Mouse (Mus musculus) MEL (cell line): ENCODE data around the gene Abcc6. TPM values are rescaled to one million over a fixed set of nuclear protein-coding genes. Genes with fewer than 3 reads are reported as not detected.

Source experiments
- DNase-seq: peaks from one replicate; pipeline ENCODE4 v3.0.0; 2011; ENCODE audit warnings: low read depth, low spot score
- H3K27ac ChIP-seq: 2 replicates; pipeline ENCODE4 v1.5.1; 2012; ENCODE audit warnings: low read depth, mild to moderate bottlenecking, control low read depth, low read length, moderate library complexity; ENCODE audit not compliant: control insufficient read depth
- H3K27me3 ChIP-seq, 2 experiments: fragments of 150-350 bp in 1 of 2; sonication (generic) in 1 of 2; 2 replicates each; pipeline ENCODE4 v1.6.1; 2012; ENCODE audit warnings: low read length in 2 of 2, mild to moderate bottlenecking in 2 of 2, improper control_type of control experiment in 1 of 2, moderate library complexity in 1 of 2; ENCODE audit not compliant: insufficient read depth in 2 of 2, control insufficient read depth in 1 of 2
- H3K36me3 ChIP-seq, 2 experiments: 2 replicates each; pipeline ENCODE4 v1.6.1; 2012 to 2014; ENCODE audit warnings: low read length in 2 of 2, improper control_type of control experiment in 1 of 2, inconsistent platforms in 1 of 2, mild to moderate bottlenecking in 1 of 2; ENCODE audit not compliant: insufficient read depth in 2 of 2, control insufficient read depth in 1 of 2
- H3K4me1 ChIP-seq, 2 experiments: fragments of 150-350 bp in 1 of 2; sonication (generic) in 1 of 2; 2 replicates each; pipeline ENCODE4 v1.6.1; 2012; ENCODE audit warnings: low read length in 2 of 2, improper control_type of control experiment in 1 of 2, mild to moderate bottlenecking in 1 of 2; ENCODE audit not compliant: insufficient read depth in 2 of 2, control insufficient read depth in 1 of 2
- H3K4me3 ChIP-seq, 2 experiments: fragments of 150-350 bp in 1 of 2; sonication (generic) in 1 of 2; 2 replicates each; pipeline ENCODE4 v1.5.1; 2012; ENCODE audit warnings: low read depth in 2 of 2, low read length in 2 of 2, mild to moderate bottlenecking in 2 of 2, moderate library complexity in 2 of 2, control low read depth in 1 of 2, improper control_type of control experiment in 1 of 2; ENCODE audit not compliant: control insufficient read depth in 1 of 2, insufficient read depth in 1 of 2
- H3K79me2 ChIP-seq: 2 replicates; pipeline ENCODE4 v1.6.1; 2012; ENCODE audit warnings: mild to moderate bottlenecking, low read length, moderate library complexity; ENCODE audit not compliant: control insufficient read depth, poor library complexity, insufficient read depth
- H3K9ac ChIP-seq: 2 replicates; pipeline ENCODE4 v1.6.1; 2012; ENCODE audit warnings: low read depth, mild to moderate bottlenecking, control low read depth, low read length, moderate library complexity; ENCODE audit not compliant: control insufficient read depth, poor library complexity, severe bottlenecking
- H3K9me3 ChIP-seq: fragments of 150-350 bp; sonication (generic); replicated peaks from 2 replicates; pipeline ENCODE4 v1.6.1; 2012; ENCODE audit warnings: mild to moderate bottlenecking, low read length, improper control_type of control experiment, moderate library complexity; ENCODE audit not compliant: insufficient read depth
- CHD1 ChIP-seq: IDR thresholded peaks from 2 replicates; pipeline ENCODE4 v1.6.1; 2012; ENCODE audit warnings: low read depth, mild to moderate bottlenecking, inconsistent platforms, low read length, improper control_type of control experiment
- CHD2 ChIP-seq: IDR thresholded peaks from 2 replicates; pipeline ENCODE4 v1.6.1; 2011; ENCODE audit warnings: low read length, improper control_type of control experiment
- CTCF ChIP-seq, 3 experiments: IDR thresholded peaks in 2 of 3; conservative IDR thresholded peaks in 1 of 3; 2 replicates each; pipeline ENCODE4 v1.5.1; 2011 to 2012; ENCODE audit warnings: low read length in 3 of 3, low read depth in 2 of 3, mild to moderate bottlenecking in 2 of 3, improper control_type of control experiment in 1 of 3, inconsistent platforms in 1 of 3, mixed read lengths in 1 of 3, moderate library complexity in 1 of 3; ENCODE audit not compliant: control insufficient read depth in 1 of 3, insufficient read depth in 1 of 3, poor library complexity in 1 of 3, severe bottlenecking in 1 of 3
- E2F4 ChIP-seq: IDR thresholded peaks from 2 replicates; pipeline ENCODE4 v1.6.1; 2011; ENCODE audit warnings: low read depth, low read length, improper control_type of control experiment, borderline replicate concordance
- ELF1 ChIP-seq: IDR thresholded peaks from 2 replicates; pipeline ENCODE4 v1.6.1; 2014; ENCODE audit warnings: low read depth, mild to moderate bottlenecking, inconsistent platforms, low read length, improper control_type of control experiment, moderate library complexity
- EP300 ChIP-seq, 2 experiments: IDR thresholded peaks; 2 replicates each; pipeline ENCODE4 v1.6.1; 2011; ENCODE audit warnings: improper control_type of control experiment in 2 of 2, low read length in 2 of 2, low read depth in 1 of 2, mild to moderate bottlenecking in 1 of 2
- ETS1 ChIP-seq: IDR thresholded peaks from 2 replicates; pipeline ENCODE4 v1.6.1; 2012; ENCODE audit warnings: low read depth, mild to moderate bottlenecking, inconsistent platforms, low read length, improper control_type of control experiment, moderate library complexity
- GABPA ChIP-seq: IDR thresholded peaks from 2 replicates; pipeline ENCODE4 v1.6.1; 2012; ENCODE audit warnings: low read depth, mild to moderate bottlenecking, inconsistent platforms, low read length, improper control_type of control experiment, moderate library complexity
- HCFC1 ChIP-seq: IDR thresholded peaks from 2 replicates; pipeline ENCODE4 v1.6.1; 2012; ENCODE audit warnings: low read depth, mild to moderate bottlenecking, inconsistent platforms, low read length, improper control_type of control experiment, moderate library complexity
- JUND ChIP-seq: IDR thresholded peaks from 2 replicates; pipeline ENCODE4 v1.6.1; 2011; ENCODE audit warnings: low read depth, mild to moderate bottlenecking, improper control_type of control experiment, low read length
- KAT2A ChIP-seq: conservative IDR thresholded peaks from 2 replicates; pipeline ENCODE4 v1.6.1; 2012; ENCODE audit warnings: low read depth, low read length, improper control_type of control experiment, inconsistent platforms
- MAFK ChIP-seq: IDR thresholded peaks from 2 replicates; pipeline ENCODE4 v1.6.1; 2011; ENCODE audit warnings: low read depth, mild to moderate bottlenecking, low read length, improper control_type of control experiment, borderline replicate concordance
- MAZ ChIP-seq: IDR thresholded peaks from 2 replicates; pipeline ENCODE4 v1.6.1; 2012; ENCODE audit warnings: low read depth, mild to moderate bottlenecking, inconsistent platforms, low read length, improper control_type of control experiment
- MEF2A ChIP-seq: IDR thresholded peaks from 2 replicates; pipeline ENCODE4 v1.6.1; 2014; ENCODE audit warnings: low read depth, mild to moderate bottlenecking, inconsistent platforms, low read length, improper control_type of control experiment; ENCODE audit not compliant: poor library complexity, insufficient replicate concordance, severe bottlenecking; ENCODE audit errors: extremely low read depth
- MYB ChIP-seq: IDR thresholded peaks from 2 replicates; pipeline ENCODE4 v1.6.1; 2011; ENCODE audit warnings: mild to moderate bottlenecking, low read depth, low read length, improper control_type of control experiment
- POLR2AphosphoS2 ChIP-seq: IDR thresholded peaks from 2 replicates; pipeline ENCODE4 v1.6.1; 2011; ENCODE audit warnings: low read length, improper control_type of control experiment
- POLR2AphosphoS5 ChIP-seq: IDR thresholded peaks from 2 replicates; pipeline ENCODE4 v1.6.1; 2012; ENCODE audit warnings: low read depth, borderline replicate concordance, mild to moderate bottlenecking, inconsistent platforms, low read length, moderate library complexity, mixed read lengths
- SIN3A ChIP-seq: IDR thresholded peaks from 2 replicates; pipeline ENCODE4 v1.6.1; 2012; ENCODE audit warnings: low read length, improper control_type of control experiment, inconsistent platforms
- SMC3 ChIP-seq: IDR thresholded peaks from 2 replicates; pipeline ENCODE4 v1.6.1; 2011; ENCODE audit warnings: low read depth, low read length, improper control_type of control experiment
- TAL1 ChIP-seq: IDR thresholded peaks from 2 replicates; pipeline ENCODE4 v1.6.1; 2012; ENCODE audit warnings: mild to moderate bottlenecking, inconsistent platforms, low read length, moderate library complexity, mixed read lengths
- TCF12 ChIP-seq: IDR thresholded peaks from 2 replicates; pipeline ENCODE4 v1.6.1; 2014; ENCODE audit warnings: low read depth, mild to moderate bottlenecking, inconsistent platforms, low read length, improper control_type of control experiment, moderate library complexity
- UBTF ChIP-seq: IDR thresholded peaks from 2 replicates; pipeline ENCODE4 v1.6.1; 2012; ENCODE audit warnings: low read depth, mild to moderate bottlenecking, inconsistent platforms, low read length, improper control_type of control experiment, moderate library complexity, borderline replicate concordance; ENCODE audit not compliant: insufficient read depth
- USF1 ChIP-seq: IDR thresholded peaks from 2 replicates; pipeline ENCODE4 v1.6.1; 2014; ENCODE audit warnings: low read depth, mild to moderate bottlenecking, inconsistent platforms, low read length, improper control_type of control experiment, moderate library complexity
- ZKSCAN1 ChIP-seq: IDR thresholded peaks from 2 replicates; pipeline ENCODE4 v1.6.1; 2012; ENCODE audit warnings: low read depth, mild to moderate bottlenecking, inconsistent platforms, low read length, improper control_type of control experiment, moderate library complexity
- ZNF384 ChIP-seq: IDR thresholded peaks from 2 replicates; pipeline ENCODE4 v1.6.1; 2012; ENCODE audit warnings: low read depth, mild to moderate bottlenecking, inconsistent platforms, low read length, improper control_type of control experiment
- polyA plus RNA-seq, 2 experiments: library from polyadenylated mRNA; stranded (reverse) in 1 of 2; unstranded in 1 of 2; fragments of >175 nt in 1 of 2; fragments of >200 nt in 1 of 2; gene quantifications; 2 replicates each; pipeline versions ENCODE4 v1.2.1 to v1.2.4; 2012; ENCODE audit warnings: low replicate concordance in 2 of 2, low read depth in 1 of 2; ENCODE audit not compliant: insufficient read length in 2 of 2, insufficient read depth in 1 of 2, missing spikeins in 1 of 2
- total RNA-seq: library from RNA; depleted of rRNA; stranded (reverse); fragments of 300-350 nt; gene quantifications from 2 replicates; pipeline ENCODE4 v1.2.3, GENCODE M21; 2012

Abcc6 gene
- total and polyA plus RNA-seq, 3 experiments: 0.04 to 0.12 TPM; not detected in 1

DNA sequence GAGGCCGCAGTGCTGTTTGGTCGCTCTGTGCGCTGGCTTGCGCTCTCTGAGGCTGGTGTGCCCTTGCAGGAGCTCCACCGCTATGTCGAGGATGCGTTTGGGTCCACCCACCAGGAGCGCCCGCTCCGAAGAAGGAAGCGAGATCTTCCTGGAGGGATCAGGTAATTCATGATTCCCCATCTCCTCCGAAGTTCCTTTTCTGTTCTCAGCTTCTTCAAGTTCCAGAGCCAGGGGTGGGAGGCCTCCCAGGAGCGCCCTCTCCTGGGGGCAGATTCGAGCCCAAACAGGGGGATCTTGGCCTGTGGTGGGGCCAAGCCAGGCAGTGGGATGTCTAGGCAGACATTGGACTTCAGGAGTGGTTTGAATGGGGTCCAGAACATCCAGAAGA is 105.7 kb downstream of the Abcc6 start (continued):
- no peak for TF ChIP-seq EP300 (IDR thresholded peaks at IDR 0.05; ENCODE audit: low read depth in 1 of 2, low read length in 2 of 2)

DNA sequence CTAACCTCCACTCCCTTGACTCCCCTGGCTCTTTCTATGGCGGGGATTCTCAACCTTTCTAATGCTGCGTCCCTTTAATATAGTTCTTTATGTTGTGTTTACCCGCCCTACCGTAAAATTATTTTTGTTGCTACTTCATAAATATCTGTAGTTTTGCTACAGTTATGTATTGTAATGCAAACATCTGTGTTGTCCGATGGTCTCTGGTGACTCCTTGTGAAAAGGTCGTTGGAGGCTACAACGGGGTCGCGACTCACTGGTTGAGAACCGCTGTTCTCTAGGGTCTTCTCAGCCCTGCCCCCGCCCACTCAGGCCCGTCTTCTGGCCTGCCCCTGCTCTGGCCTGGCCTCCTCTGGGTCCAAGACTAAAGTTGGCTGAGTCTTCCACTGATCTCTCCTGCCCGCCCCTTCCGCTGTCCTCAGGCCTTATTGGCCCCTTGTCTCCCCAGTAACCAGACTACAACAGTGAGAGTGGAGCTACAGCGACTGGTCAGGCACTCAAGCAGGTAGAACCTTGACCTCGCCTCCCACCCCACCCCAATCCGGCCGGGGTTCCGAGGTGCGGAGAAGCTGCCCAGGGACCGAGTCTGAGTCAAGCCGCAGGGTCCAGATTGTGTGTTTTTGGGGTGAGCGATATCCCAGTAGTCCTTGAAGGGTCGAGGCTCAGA is 106.2 kb downstream of the Abcc6 start, which contains the start of gene Ccdc114:
Gene Ccdc114 (plus strand): TSS at position 311 of the 667 bp plus-strand sequence.
- peak within 1 kb of the TSS; percentile 94 for H3K27ac ChIP-seq
- peak within 1 kb of the TSS; percentile 68 for H3K9ac ChIP-seq
- peaks cover 3% of the 10 kb centered on the region; the same call in 1 of the 2 replicates for H3K79me2 ChIP-seq
- DNase-seq: no peak
- H3K36me3 ChIP-seq: peaks cover 0 to 13% of the 10 kb centered on the region in 2 experiments; a peak in 2 of 4 replicates
- no peaks in the 10 kb centered on the region for H3K27me3 ChIP-seq
- peaks cover 8 to 20% of the 10 kb centered on the region in 2 experiments for H3K4me1 ChIP-seq
- no peak for TF ChIP-seq ELF1
- no peak for TF ChIP-seq ZNF384
- no peak for TF ChIP-seq ZKSCAN1
- no peak for TF ChIP-seq JUND
- TF ChIP-seq ETS1: no peak
- no peak for TF ChIP-seq E2F4
- no peak for TF ChIP-seq TCF12
- H3K9me3 ChIP-seq: no peaks in the 10 kb centered on the region
- H3K4me3 ChIP-seq: peak within 1 kb of the TSS; percentile 45 to 58

DNA sequence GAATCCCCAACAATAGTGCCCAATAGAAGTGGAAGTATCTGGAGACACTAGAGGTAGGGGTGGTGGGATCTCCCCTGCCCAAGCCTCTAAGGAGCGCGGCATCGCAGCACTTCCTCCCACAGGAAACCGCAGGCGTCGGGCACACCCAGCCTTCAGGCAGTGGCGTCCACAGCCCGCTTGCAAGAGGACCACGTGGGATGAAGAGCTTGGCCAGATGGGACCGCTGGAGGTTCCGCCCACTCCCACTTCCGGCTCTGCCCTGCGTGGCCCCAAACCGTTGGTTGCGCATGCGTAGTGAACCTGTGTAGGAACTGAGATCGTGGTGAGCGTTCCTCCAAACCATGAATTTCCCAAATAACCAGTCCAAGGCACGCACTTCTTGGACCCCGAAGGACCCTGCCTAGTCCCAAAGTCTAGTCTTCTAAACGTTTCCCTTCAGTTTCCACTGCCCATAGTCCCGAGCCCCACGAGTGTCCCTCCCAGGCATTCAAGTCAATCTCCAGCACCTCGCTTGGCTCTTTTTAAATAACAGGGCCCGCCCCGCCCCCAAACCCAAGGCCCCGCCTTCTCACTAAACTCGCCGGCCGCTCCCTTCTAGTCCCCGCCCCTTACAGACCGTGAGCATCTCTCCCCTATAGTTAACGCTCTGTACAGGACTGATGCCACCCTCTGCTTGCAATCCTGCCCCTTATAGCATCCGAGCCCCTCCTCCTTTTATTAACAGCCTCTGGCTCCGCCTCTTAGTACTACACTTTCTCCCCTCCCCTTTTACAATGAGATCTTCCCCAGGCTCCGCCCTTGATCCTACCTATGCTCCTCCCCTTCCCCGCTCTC is 107.0 kb downstream of the Abcc6 start:
- Histone ChIP-seq H3K4me3 (peak overlapping the region; percentile 45 to 58), H3K27me3 (no peaks in the 10 kb centered on the region), H3K79me2 (peaks cover 3% of the 10 kb centered on the region; the same call in 1 of the 2 replicates), H3K27ac (peak overlapping the region; percentile 94), H3K9ac (peak overlapping the region; percentile 68), H3K9me3 (no peaks in the 10 kb centered on the region), H3K4me1 (peaks cover 8 to 19% of the 10 kb centered on the region in 2 experiments), H3K36me3 (peaks cover 0 to 13% of the 10 kb centered on the region in 2 experiments; a peak in 2 of 4 replicates)
- peak; percentile 98 for DNase-seq
- TF ChIP-seq CTCF (IDR thresholded peaks at IDR 0.05 in 2 of 3, conservative IDR thresholded peaks at IDR 0.05 in 1 of 3; ENCODE audit: control insufficient read depth in 1 of 3, insufficient read depth in 1 of 3, low read depth in 2 of 3, low read length in 3 of 3, poor library complexity in 1 of 3, severe bottlenecking in 1 of 3) (no peak), ZKSCAN1 (no peak), MYB (peak; percentile 94), CHD1 (no peak), USF1 (peak; percentile 91), JUND (no peak), POLR2AphosphoS2 (peak; percentile 82), EP300 (IDR thresholded peaks at IDR 0.05; ENCODE audit: low read depth in 1 of 2, low read length in 2 of 2) (peak; percentile 73 to 90), ZNF384 (no peak), SIN3A (peak; percentile 94), KAT2A (peak; percentile 40), UBTF (no peak), MAZ (peak; percentile 83), MAFK (no peak; the same call in 1 of the 2 replicates), ETS1 (peak; percentile 91), TAL1 (peak; percentile 31; the same call in 1 of the 2 replicates), POLR2AphosphoS5 (0 out of 2 replicates have a peak, but pooled peaks have one; percentile 30), GABPA (no peak), HCFC1 (peak; percentile 79), SMC3 (no peak), MEF2A (no peak), CHD2 (no peak; the same call in 1 of the 2 replicates)
